Mouse (Mus musculus): ENCODE results near the gene Bmi1. TPM values are rescaled to one million over a fixed set of nuclear protein-coding genes. Genes with fewer than 3 reads are reported as not detected.

Gene Bmi1
- polyA plus RNA-seq, 1 experiment: 17.4 TPM

GRCm38 (mm10) chr2:18718521-18718920 is 41.7 kb downstream of the Bmi1 start:
- no peak overlapping the region for H3K4me3 ChIP-seq (ENCODE audit: insufficient read depth, low read depth, low read length)
- no peak for TF ChIP-seq POLR2A (IDR thresholded peaks at IDR 0.05; ENCODE audit: low read depth, low read length)
- no peak for TF ChIP-seq CTCF (conservative IDR thresholded peaks at IDR 0.05; ENCODE audit: insufficient read depth, insufficient read length, low read depth, low read length)
- H3K27me3 ChIP-seq (replicated peaks; ENCODE audit: control insufficient read depth, insufficient read depth, low read length): no peaks in the 10 kb centered on the region
- WGBS: 79% methylated on average over 4 of the region's 4 CpGs
- no peaks in the 10 kb centered on the region for H3K4me1 ChIP-seq (ENCODE audit: control insufficient read depth, insufficient read depth, low read length)
- no peak overlapping the region for H3K27ac ChIP-seq (ENCODE audit: insufficient read depth, low read depth, low read length)
- no peak for DNase-seq
- H3K36me3 ChIP-seq (ENCODE audit: control insufficient read depth, insufficient read depth, low read length): no peaks in the 10 kb centered on the region

- no peak for DNase-seq
- TF ChIP-seq POLR2A (IDR thresholded peaks at IDR 0.05; ENCODE audit: low read depth, low read length) (no peak), CTCF (conservative IDR thresholded peaks at IDR 0.05; ENCODE audit: insufficient read depth, insufficient read length, low read depth, low read length) (no peak)
- Histone ChIP-seq H3K4me3 (ENCODE audit: insufficient read depth, low read depth, low read length) (no peak overlapping the region), H3K36me3 (ENCODE audit: control insufficient read depth, insufficient read depth, low read length) (no peaks in the 10 kb centered on the region), H3K27ac (ENCODE audit: insufficient read depth, low read depth, low read length) (no peak overlapping the region), H3K27me3 (replicated peaks; ENCODE audit: control insufficient read depth, insufficient read depth, low read length) (no peaks in the 10 kb centered on the region; the same call in 1 of the 2 replicates), H3K4me1 (ENCODE audit: control insufficient read depth, insufficient read depth, low read length) (no peaks in the 10 kb centered on the region)
- WGBS: 75% methylated on average over 3 of the region's 3 CpGs
These were observed 45.5 kb downstream of the Bmi1 start for GRCm38 (mm10) chr2:18722208-18722830.

GRCm38 (mm10) chr2:18724462-18724861 is 47.6 kb downstream of the Bmi1 start:
- no peak for DNase-seq
- WGBS: 81% methylated on average over 1 of the region's 1 CpGs
- TF ChIP-seq CTCF (conservative IDR thresholded peaks at IDR 0.05; ENCODE audit: insufficient read depth, insufficient read length, low read depth, low read length) (no peak), POLR2A (IDR thresholded peaks at IDR 0.05; ENCODE audit: low read depth, low read length) (no peak)
- no peak overlapping the region for H3K4me3 ChIP-seq (ENCODE audit: insufficient read depth, low read depth, low read length)
- H3K4me1 ChIP-seq (ENCODE audit: control insufficient read depth, insufficient read depth, low read length): no peaks in the 10 kb centered on the region
- H3K27me3 ChIP-seq (replicated peaks; ENCODE audit: control insufficient read depth, insufficient read depth, low read length): no peaks in the 10 kb centered on the region; the same call in 1 of the 2 replicates
- no peak overlapping the region for H3K27ac ChIP-seq (ENCODE audit: insufficient read depth, low read depth, low read length)
- no peaks in the 10 kb centered on the region for H3K36me3 ChIP-seq (ENCODE audit: control insufficient read depth, insufficient read depth, low read length)

GRCm38 (mm10) chr2:18725880-18726279 is 49.1 kb downstream of the Bmi1 start:
- DNase-seq: no peak
- no peaks in the 10 kb centered on the region for H3K4me1 ChIP-seq (ENCODE audit: control insufficient read depth, insufficient read depth, low read length)
- TF ChIP-seq CTCF (conservative IDR thresholded peaks at IDR 0.05; ENCODE audit: insufficient read depth, insufficient read length, low read depth, low read length) (no peak), POLR2A (IDR thresholded peaks at IDR 0.05; ENCODE audit: low read depth, low read length) (no peak)
- no peak overlapping the region for H3K27ac ChIP-seq (ENCODE audit: insufficient read depth, low read depth, low read length)
- 77% methylated on average over 4 of the region's 4 CpGs for WGBS
- no peak overlapping the region for H3K4me3 ChIP-seq (ENCODE audit: insufficient read depth, low read depth, low read length)
- H3K36me3 ChIP-seq (ENCODE audit: control insufficient read depth, insufficient read depth, low read length): no peaks in the 10 kb centered on the region
- H3K27me3 ChIP-seq (replicated peaks; ENCODE audit: control insufficient read depth, insufficient read depth, low read length): no peaks in the 10 kb centered on the region; the same call in 1 of the 2 replicates

- TF ChIP-seq CTCF (conservative IDR thresholded peaks at IDR 0.05; ENCODE audit: insufficient read depth, insufficient read length, low read depth, low read length) (no peak), POLR2A (IDR thresholded peaks at IDR 0.05; ENCODE audit: low read depth, low read length) (no peak)
- Histone ChIP-seq H3K4me1 (ENCODE audit: control insufficient read depth, insufficient read depth, low read length) (no peaks in the 10 kb centered on the region), H3K27ac (ENCODE audit: insufficient read depth, low read depth, low read length) (no peak overlapping the region), H3K27me3 (replicated peaks; ENCODE audit: control insufficient read depth, insufficient read depth, low read length) (no peaks in the 10 kb centered on the region; the same call in 1 of the 2 replicates), H3K36me3 (ENCODE audit: control insufficient read depth, insufficient read depth, low read length) (no peaks in the 10 kb centered on the region), H3K4me3 (ENCODE audit: insufficient read depth, low read depth, low read length) (no peak overlapping the region)
- no peak for DNase-seq
- WGBS: 22% methylated on average over 9 of the region's 9 CpGs
These were observed 54.9 kb downstream of the Bmi1 start for GRCm38 (mm10) chr2:18731718-18732117.

- Histone ChIP-seq H3K27ac (ENCODE audit: insufficient read depth, low read depth, low read length) (no peak overlapping the region), H3K36me3 (ENCODE audit: control insufficient read depth, insufficient read depth, low read length) (no peaks in the 10 kb centered on the region; the same call in 1 of the 2 replicates), H3K4me3 (ENCODE audit: insufficient read depth, low read depth, low read length) (no peak overlapping the region), H3K4me1 (ENCODE audit: control insufficient read depth, insufficient read depth, low read length) (no peaks in the 10 kb centered on the region), H3K27me3 (replicated peaks; ENCODE audit: control insufficient read depth, insufficient read depth, low read length) (no peaks in the 10 kb centered on the region)
- DNase-seq: no peak
- WGBS: 66% methylated on average over 5 of the region's 5 CpGs
- no peak for TF ChIP-seq POLR2A (IDR thresholded peaks at IDR 0.05; ENCODE audit: low read depth, low read length)
- no peak for TF ChIP-seq CTCF (conservative IDR thresholded peaks at IDR 0.05; ENCODE audit: insufficient read depth, insufficient read length, low read depth, low read length)
These were observed 57.7 kb downstream of the Bmi1 start for GRCm38 (mm10) chr2:18734394-18735127.

Other genes with a start within 250 kb of the Bmi1 start
- 68.1 and 83.2 TPM in 2 replicates for gene Commd3, start 4.6 kb upstream of the Bmi1 start, polyA plus RNA-seq (2012; rRNA removed)
- 0.14 and 0.27 TPM in 2 replicates for gene Spag6, start 17.0 kb downstream of the Bmi1 start, polyA plus RNA-seq (2012; rRNA removed)